Mouse (Mus musculus) myocyte (in vitro differentiated cells): ENCODE measurements around the gene Tmem52b.

Experiments used
- CEBPB ChIP-seq: IDR thresholded peaks from 2 replicates; pipeline ENCODE4 v1.6.1; 2011; ENCODE audit warnings: mild to moderate bottlenecking, moderate library complexity; ENCODE audit not compliant: poor library complexity, insufficient read depth, severe bottlenecking
- E2F4 ChIP-seq: IDR thresholded peaks from one replicate; pipeline ENCODE4 v1.6.1; 2011; ENCODE audit warnings: mild to moderate bottlenecking, control low read depth, moderate library complexity; ENCODE audit not compliant: insufficient read depth
- MAX ChIP-seq: IDR thresholded peaks from one replicate; pipeline ENCODE4 v1.6.1; 2011; ENCODE audit warnings: low read depth, mild to moderate bottlenecking, control low read depth
- MYOG ChIP-seq, 3 experiments: IDR thresholded peaks; one replicate each; pipeline ENCODE4 v1.6.1; 2011; ENCODE audit warnings: control low read depth in 2 of 3, low read depth in 2 of 3, mild to moderate bottlenecking in 2 of 3; ENCODE audit not compliant: insufficient read length in 2 of 3, control insufficient read depth in 1 of 3, insufficient read depth in 1 of 3
- POLR2A ChIP-seq: IDR thresholded peaks from one replicate; pipeline ENCODE4 v1.6.1; 2011; ENCODE audit warnings: low read depth, mild to moderate bottlenecking, control low read depth, moderate library complexity; ENCODE audit not compliant: insufficient read length
- POLR2AphosphoS2 ChIP-seq: IDR thresholded peaks from one replicate; pipeline ENCODE4 v1.6.1; 2011; ENCODE audit warnings: low read depth, control low read depth; ENCODE audit not compliant: insufficient read length
- SRF ChIP-seq: IDR thresholded peaks from one replicate; pipeline ENCODE4 v1.6.1; 2011; ENCODE audit warnings: low read depth; ENCODE audit not compliant: control insufficient read depth, insufficient read length
- TCF3 ChIP-seq: IDR thresholded peaks from one replicate; pipeline ENCODE4 v1.6.1; 2011; ENCODE audit warnings: low read depth, control low read depth; ENCODE audit not compliant: insufficient read length
- USF1 ChIP-seq: IDR thresholded peaks from one replicate; pipeline ENCODE4 v1.6.1; 2011; ENCODE audit warnings: low read depth, mild to moderate bottlenecking, control low read depth, moderate library complexity

GRCm38 (mm10) chr6:129480089-129480958 is 32.0 kb upstream of the Tmem52b start:
- TF ChIP-seq USF1 (no peak), SRF (no peak), POLR2A (no peak), MYOG (IDR thresholded peaks at IDR 0.05; ENCODE audit: control insufficient read depth in 1 of 3, insufficient read depth in 1 of 3, insufficient read length in 2 of 3, low read depth in 2 of 3) (no peak), E2F4 (no peak), POLR2AphosphoS2 (no peak), MAX (no peak), CEBPB (no peak), TCF3 (no peak)
